Mouse (Mus musculus): Measurements from ENCODE around the gene Tmem186. TPM values are rescaled to one million over a fixed set of nuclear protein-coding genes. Genes with fewer than 3 reads are reported as not detected.

Tmem186 gene
- polyA plus RNA-seq, 1 experiment from 2014 or later: 24.2 TPM

DNA sequence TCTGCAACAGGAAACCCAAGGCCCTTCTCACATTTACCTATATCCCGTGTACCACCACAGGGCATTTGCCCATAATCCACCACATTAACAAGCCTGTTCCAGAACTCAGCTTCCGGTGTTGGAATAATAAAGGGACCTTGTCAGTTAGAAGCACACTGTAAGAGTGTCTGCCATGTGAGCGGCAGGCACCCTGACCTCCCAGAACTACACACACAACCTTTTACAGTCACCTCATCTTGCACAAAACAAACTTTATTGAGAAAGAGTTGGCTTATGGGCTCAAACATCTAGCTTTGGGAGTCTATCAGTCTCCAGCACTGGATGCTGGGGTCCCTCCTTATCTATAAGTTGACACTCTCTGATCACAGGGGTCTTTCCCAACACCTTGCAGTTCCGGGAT is 20.8 kb upstream of the Tmem186 start:
- Histone ChIP-seq H3K4me2 (ENCODE audit: low read depth, low read length) (no peak overlapping the region), H3K4me3 (ENCODE audit: low read length) (no peak overlapping the region), H3K4me1 (ENCODE audit: control insufficient read depth, insufficient read depth, low read length) (0 out of 2 replicates have a peak, but pooled peaks cover 3% of the 10 kb centered on the region), H3K27ac (ENCODE audit: low read length) (no peak overlapping the region), H3K9me3 (ENCODE audit: control insufficient read depth, low read length) (no peaks in the 10 kb centered on the region), H3K9ac (ENCODE audit: low read depth, low read length) (no peak overlapping the region), H3K27me3 (replicated peaks; ENCODE audit: control insufficient read depth, insufficient read depth, low read length) (no peaks in the 10 kb centered on the region), H3K36me3 (ENCODE audit: control insufficient read depth, insufficient read depth, low read length) (peaks cover 9% of the 10 kb centered on the region)
- WGBS: 87% methylated on average over 4 of the region's 4 CpGs
- ATAC-seq: no peak

DNA sequence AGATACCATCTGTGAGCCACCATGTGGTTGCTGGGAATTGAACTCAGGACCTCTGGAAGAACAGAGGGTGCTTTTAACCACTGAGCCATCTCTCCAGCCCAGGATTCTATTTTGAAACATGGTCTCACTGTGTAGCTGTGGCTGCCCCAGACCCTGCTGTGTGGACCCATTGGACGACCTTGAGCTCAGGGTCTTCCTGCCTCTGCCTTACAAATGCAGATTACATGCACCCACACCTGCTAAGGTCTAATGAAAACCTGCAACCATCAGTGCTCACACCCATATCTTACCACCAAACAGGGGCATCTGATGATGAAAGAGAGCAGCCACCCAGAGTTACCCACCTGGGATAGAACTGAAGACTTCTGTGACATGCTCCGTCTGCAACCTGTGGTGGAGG is 18.7 kb upstream of the Tmem186 start:
- 88% methylated on average over 2 of the region's 2 CpGs for WGBS

DNA sequence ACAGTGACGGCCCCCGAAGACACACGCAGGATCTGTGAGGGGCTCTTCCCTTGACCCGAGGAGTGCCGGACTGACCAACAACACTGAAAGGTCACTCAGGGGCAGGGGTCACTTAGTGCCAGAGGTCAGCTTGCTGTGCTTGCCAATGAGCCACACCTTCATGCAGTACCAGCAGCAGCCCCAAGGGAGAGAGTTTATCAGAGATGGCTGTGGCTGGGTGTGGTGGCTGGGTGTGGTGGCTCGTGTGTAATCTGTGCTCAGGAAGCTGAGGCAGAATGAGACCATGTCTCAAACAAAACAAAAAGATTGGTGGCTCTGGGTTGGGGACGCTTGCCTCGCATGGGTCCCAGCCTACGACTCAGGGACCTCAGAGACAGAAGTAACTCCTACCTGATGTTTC is 18.1 kb upstream of the Tmem186 start:
- H3K4me1 ChIP-seq (ENCODE audit: control insufficient read depth, insufficient read depth, low read length): 0 out of 2 replicates have a peak, but pooled peaks cover 3% of the 10 kb centered on the region
- 81% methylated on average over 9 of the region's 9 CpGs for WGBS
- H3K36me3 ChIP-seq (ENCODE audit: control insufficient read depth, insufficient read depth, low read length): peaks cover 13% of the 10 kb centered on the region
- H3K27me3 ChIP-seq (replicated peaks; ENCODE audit: control insufficient read depth, insufficient read depth, low read length): no peaks in the 10 kb centered on the region
- H3K4me2 ChIP-seq (ENCODE audit: low read depth, low read length): no peak overlapping the region
- ATAC-seq: no peak
- no peak overlapping the region for H3K27ac ChIP-seq (ENCODE audit: low read length)
- H3K9ac ChIP-seq (ENCODE audit: low read depth, low read length): no peak overlapping the region
- no peaks in the 10 kb centered on the region for H3K9me3 ChIP-seq (ENCODE audit: control insufficient read depth, low read length)
- no peak overlapping the region for H3K4me3 ChIP-seq (ENCODE audit: low read length)

More for the DNA sequence above, 18.7 kb upstream of the Tmem186 start:
- Histone ChIP-seq H3K4me2 (ENCODE audit: low read depth, low read length) (no peak overlapping the region), H3K4me3 (ENCODE audit: low read length) (no peak overlapping the region), H3K4me1 (ENCODE audit: control insufficient read depth, insufficient read depth, low read length) (0 out of 2 replicates have a peak, but pooled peaks cover 3% of the 10 kb centered on the region), H3K27ac (ENCODE audit: low read length) (no peak overlapping the region), H3K27me3 (replicated peaks; ENCODE audit: control insufficient read depth, insufficient read depth, low read length) (no peaks in the 10 kb centered on the region), H3K36me3 (ENCODE audit: control insufficient read depth, insufficient read depth, low read length) (peaks cover 9% of the 10 kb centered on the region), H3K9ac (ENCODE audit: low read depth, low read length) (no peak overlapping the region), H3K9me3 (ENCODE audit: control insufficient read depth, low read length) (no peaks in the 10 kb centered on the region)
- ATAC-seq: no peak

DNA sequence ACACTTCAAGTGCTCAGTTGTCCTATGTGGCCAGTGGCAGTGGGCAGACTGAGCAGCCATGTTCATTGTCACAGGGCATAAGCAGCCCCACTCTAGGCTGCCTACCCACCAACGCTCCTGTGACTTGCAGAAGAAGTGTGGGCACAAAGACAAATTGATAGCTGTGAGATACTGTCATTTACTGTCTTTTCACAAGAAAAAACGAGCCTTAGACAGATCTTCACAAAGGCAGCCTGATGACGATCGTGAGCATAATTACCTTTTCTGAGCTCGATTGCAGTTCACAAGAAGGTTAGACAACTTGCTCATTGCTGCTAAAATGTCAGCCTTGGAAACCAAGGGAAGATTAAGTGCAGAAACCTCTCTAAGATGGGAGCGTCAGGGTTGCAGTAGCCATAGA is 17.6 kb upstream of the Tmem186 start:
- Histone ChIP-seq H3K4me3 (ENCODE audit: low read length) (no peak overlapping the region), H3K9ac (ENCODE audit: low read depth, low read length) (no peak overlapping the region), H3K9me3 (ENCODE audit: control insufficient read depth, low read length) (no peaks in the 10 kb centered on the region), H3K27me3 (replicated peaks; ENCODE audit: control insufficient read depth, insufficient read depth, low read length) (no peaks in the 10 kb centered on the region), H3K27ac (ENCODE audit: low read length) (no peak overlapping the region), H3K4me1 (ENCODE audit: control insufficient read depth, insufficient read depth, low read length) (no peaks in the 10 kb centered on the region), H3K4me2 (ENCODE audit: low read depth, low read length) (no peak overlapping the region), H3K36me3 (ENCODE audit: control insufficient read depth, insufficient read depth, low read length) (peaks cover 13% of the 10 kb centered on the region)
- no peak for ATAC-seq
- 87% methylated on average over 6 of the region's 6 CpGs for WGBS

DNA sequence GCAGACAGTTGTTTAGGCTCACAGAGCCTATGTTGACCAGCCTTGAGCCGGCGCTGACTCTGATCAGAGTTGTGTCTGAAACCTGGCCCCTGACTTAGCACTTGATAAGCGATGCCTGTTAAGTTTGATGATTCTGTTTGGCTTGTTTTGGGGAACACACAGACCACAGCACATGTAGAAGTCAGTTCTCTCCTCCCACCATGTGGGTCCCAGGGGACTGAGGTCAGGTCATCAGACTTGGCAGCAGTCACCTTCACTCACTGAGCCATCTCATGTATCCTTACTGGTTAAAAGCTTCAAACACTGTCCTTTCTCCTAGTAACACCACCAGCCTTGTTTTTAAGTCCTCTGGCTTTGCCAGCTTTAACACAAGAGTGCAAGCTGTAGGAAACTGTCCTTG is 12.5 kb upstream of the Tmem186 start:
- H3K9ac ChIP-seq (ENCODE audit: low read depth, low read length): no peak overlapping the region
- no peak overlapping the region for H3K4me3 ChIP-seq (ENCODE audit: low read length)
- no peak overlapping the region for H3K27ac ChIP-seq (ENCODE audit: low read length)
- WGBS: 93% methylated on average over 3 of the region's 3 CpGs
- no peaks in the 10 kb centered on the region for H3K4me1 ChIP-seq (ENCODE audit: control insufficient read depth, insufficient read depth, low read length)
- H3K36me3 ChIP-seq (ENCODE audit: control insufficient read depth, insufficient read depth, low read length): peaks cover 11% of the 10 kb centered on the region
- H3K27me3 ChIP-seq (replicated peaks; ENCODE audit: control insufficient read depth, insufficient read depth, low read length): no peaks in the 10 kb centered on the region
- H3K4me2 ChIP-seq (ENCODE audit: low read depth, low read length): no peak overlapping the region
- no peaks in the 10 kb centered on the region for H3K9me3 ChIP-seq (ENCODE audit: control insufficient read depth, low read length)
- ATAC-seq: no peak

DNA sequence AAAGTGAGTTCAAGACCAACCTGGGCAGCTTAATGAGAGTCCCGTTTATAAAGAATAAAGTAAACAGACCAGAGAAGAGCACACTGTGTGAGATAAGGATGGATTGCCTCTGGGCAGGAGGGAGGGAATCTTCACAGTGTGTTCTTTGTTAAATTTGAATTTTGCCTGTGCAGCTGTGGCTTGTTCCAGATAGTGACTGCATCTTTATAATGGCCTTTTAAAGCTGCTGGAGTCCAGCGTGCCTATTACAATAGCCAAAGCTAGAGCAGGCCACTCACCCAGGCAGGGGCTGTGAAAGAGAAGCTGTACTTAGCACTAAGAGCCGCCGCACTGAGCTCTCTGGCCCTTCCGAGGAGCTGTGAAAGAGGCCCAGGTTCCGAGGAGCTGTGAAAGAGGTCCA is 8.0 kb upstream of the Tmem186 start:
- 78% methylated on average over 6 of the region's 6 CpGs for WGBS
- H3K4me3 ChIP-seq (ENCODE audit: low read length): no peak overlapping the region
- H3K36me3 ChIP-seq (ENCODE audit: control insufficient read depth, insufficient read depth, low read length): peaks cover 9% of the 10 kb centered on the region; the same call in 1 of the 2 replicates
- H3K4me2 ChIP-seq (ENCODE audit: low read depth, low read length): no peak overlapping the region
- no peaks in the 10 kb centered on the region for H3K9me3 ChIP-seq (ENCODE audit: control insufficient read depth, low read length)
- no peak for ATAC-seq
- no peak overlapping the region for H3K27ac ChIP-seq (ENCODE audit: low read length)
- no peaks in the 10 kb centered on the region for H3K27me3 ChIP-seq (replicated peaks; ENCODE audit: control insufficient read depth, insufficient read depth, low read length)
- H3K9ac ChIP-seq (ENCODE audit: low read depth, low read length): no peak overlapping the region
- 0 out of 2 replicates have a peak, but pooled peaks cover under 1% of the 10 kb centered on the region for H3K4me1 ChIP-seq (ENCODE audit: control insufficient read depth, insufficient read depth, low read length)

DNA sequence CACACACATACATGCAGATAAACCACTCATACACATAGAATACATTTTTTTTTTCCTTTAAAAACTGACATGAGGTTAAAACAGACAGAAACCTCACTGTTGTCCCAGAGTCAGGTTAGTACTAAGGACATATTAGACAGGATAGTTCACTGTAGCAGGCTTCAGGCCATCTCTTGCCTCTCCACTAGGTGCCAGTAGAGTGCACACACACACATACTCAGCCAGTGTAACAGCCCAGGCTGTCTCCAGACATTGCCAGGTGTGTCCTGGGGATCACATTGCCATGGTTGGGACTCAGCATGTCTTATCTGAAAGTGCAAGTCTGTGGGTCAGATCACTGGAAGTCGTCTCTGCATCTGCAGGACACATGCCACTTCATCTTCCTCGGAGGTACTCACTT is 6.3 kb upstream of the Tmem186 start:
- Histone ChIP-seq H3K9ac (ENCODE audit: low read depth, low read length) (no peak overlapping the region), H3K4me3 (ENCODE audit: low read length) (no peak overlapping the region), H3K27ac (ENCODE audit: low read length) (no peak overlapping the region), H3K4me2 (ENCODE audit: low read depth, low read length) (no peak overlapping the region), H3K36me3 (ENCODE audit: control insufficient read depth, insufficient read depth, low read length) (peaks cover 9% of the 10 kb centered on the region; the same call in 1 of the 2 replicates), H3K27me3 (replicated peaks; ENCODE audit: control insufficient read depth, insufficient read depth, low read length) (no peaks in the 10 kb centered on the region), H3K9me3 (ENCODE audit: control insufficient read depth, low read length) (no peaks in the 10 kb centered on the region), H3K4me1 (ENCODE audit: control insufficient read depth, insufficient read depth, low read length) (0 out of 2 replicates have a peak, but pooled peaks cover 5% of the 10 kb centered on the region)
- peak; percentile 73 for ATAC-seq
- 70% methylated on average over 2 of the region's 2 CpGs for WGBS

DNA sequence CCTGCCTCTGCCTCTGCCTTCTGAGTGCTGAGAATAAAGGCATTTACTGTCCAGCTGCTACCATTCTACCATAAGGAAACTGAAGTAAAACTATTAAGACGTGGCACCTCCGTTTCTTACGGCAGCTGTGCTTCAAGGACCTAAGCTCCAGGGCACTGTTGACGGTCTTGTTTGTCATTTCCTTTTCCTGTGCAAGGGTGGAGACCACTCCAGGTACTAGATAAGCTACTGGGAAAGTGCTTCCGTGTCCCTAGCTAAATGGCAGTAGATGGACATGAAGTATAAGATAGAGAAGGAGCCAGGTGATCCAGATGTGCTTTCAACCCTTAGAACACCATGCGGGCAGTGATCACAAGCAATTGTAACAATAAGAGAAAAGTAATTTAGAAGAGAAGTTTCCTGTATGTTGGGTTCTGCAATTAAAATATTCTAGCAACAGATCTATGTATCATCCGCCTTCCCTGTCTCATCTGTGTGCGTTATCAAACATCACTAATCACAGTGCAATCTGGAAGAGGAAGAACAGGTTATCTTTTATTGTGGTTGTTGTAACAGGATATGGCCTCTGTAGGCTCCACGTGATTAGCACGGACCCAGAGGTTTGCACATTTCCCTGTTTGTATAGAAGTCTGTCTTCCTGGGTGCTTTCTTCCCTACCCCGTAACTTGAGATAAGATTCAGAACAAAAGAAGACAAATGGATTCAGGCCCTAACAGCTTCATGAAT is 2.1 kb upstream of the Tmem186 start:
- Histone ChIP-seq H3K27ac (ENCODE audit: low read length) (peak overlapping the region; percentile 66), H3K4me1 (ENCODE audit: control insufficient read depth, insufficient read depth, low read length) (peaks cover 17% of the 10 kb centered on the region), H3K27me3 (replicated peaks; ENCODE audit: control insufficient read depth, insufficient read depth, low read length) (no peaks in the 10 kb centered on the region), H3K36me3 (ENCODE audit: control insufficient read depth, insufficient read depth, low read length) (0 out of 2 replicates have a peak, but pooled peaks cover 6% of the 10 kb centered on the region), H3K4me3 (ENCODE audit: low read length) (no peak overlapping the region), H3K9ac (ENCODE audit: low read depth, low read length) (no peak overlapping the region), H3K4me2 (ENCODE audit: low read depth, low read length) (peak overlapping the region; percentile 72; the same call in 1 of the 2 replicates), H3K9me3 (ENCODE audit: control insufficient read depth, low read length) (no peaks in the 10 kb centered on the region)
- ATAC-seq: peak; percentile 39
- 61% methylated on average over 11 of the region's 11 CpGs for WGBS

DNA sequence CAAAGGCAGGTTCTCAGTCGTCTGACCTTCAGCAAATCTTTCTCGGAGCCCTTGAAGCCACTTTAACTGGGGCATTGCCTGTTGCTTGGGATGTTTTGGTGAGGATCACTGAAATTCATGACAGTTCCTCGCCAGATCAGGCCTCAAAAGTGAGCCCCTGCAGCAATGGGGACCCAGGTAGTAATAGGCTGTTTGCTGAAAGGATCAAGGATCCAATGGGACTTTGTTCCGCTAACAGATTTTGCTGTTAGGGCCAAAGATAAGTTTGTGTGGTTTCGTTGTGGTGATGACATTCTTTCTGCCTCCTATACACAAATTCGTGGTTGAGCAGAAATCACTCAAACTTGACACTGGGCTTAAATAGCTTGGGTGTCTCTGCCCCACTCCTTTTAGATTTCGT is 619 bp upstream of the Tmem186 start:
- Histone ChIP-seq H3K4me1 (ENCODE audit: control insufficient read depth, insufficient read depth, low read length) (peaks cover 17% of the 10 kb centered on the region), H3K27ac (ENCODE audit: low read length) (peak overlapping the region; percentile 86), H3K4me2 (ENCODE audit: low read depth, low read length) (peak overlapping the region; percentile 72), H3K36me3 (ENCODE audit: control insufficient read depth, insufficient read depth, low read length) (0 out of 2 replicates have a peak, but pooled peaks cover 2% of the 10 kb centered on the region), H3K4me3 (ENCODE audit: low read length) (peak overlapping the region; percentile 62), H3K9ac (ENCODE audit: low read depth, low read length) (peak overlapping the region; percentile 83), H3K27me3 (replicated peaks; ENCODE audit: control insufficient read depth, insufficient read depth, low read length) (no peaks in the 10 kb centered on the region), H3K9me3 (ENCODE audit: control insufficient read depth, low read length) (no peaks in the 10 kb centered on the region)
- ATAC-seq: no peak
- WGBS: 32% methylated on average over 7 of the region's 7 CpGs

Measured in intestine, embryonic 16.5 days (tissue).